Mouse (Mus musculus) induced T-regulatory cell, adult 2 months (primary cell): ENCODE results near the gene Magi2.
"Not testable (repeated sequence)": the region's sequence is repeated elsewhere in the genome, so short reads cannot be mapped to it uniquely, and the experiment has no call there.

Experiments used
- DNase-seq: peaks from one replicate; pipeline ENCODE4 v3.0.0-alpha.2; 2012; ENCODE audit warnings: low read depth

Magi2 gene

GRCm38 (mm10) chr5:19429290-19429689 lies 202.5 kb downstream of the Magi2 start:
- no peak for DNase-seq

- DNase-seq: no peak
Measured at GRCm38 (mm10) chr5:19462541-19462940, 235.7 kb downstream of the Magi2 start.

- DNase-seq: no peak
Measured at GRCm38 (mm10) chr5:19465383-19465782, 238.5 kb downstream of the Magi2 start.

- no peak for DNase-seq
Measured at GRCm38 (mm10) chr5:19472851-19473439, 246.1 kb downstream of the Magi2 start.

GRCm38 (mm10) chr5:19482981-19483380 lies 256.1 kb downstream of the Magi2 start:
- no peak for DNase-seq

GRCm38 (mm10) chr5:19487947-19488346 lies 261.1 kb downstream of the Magi2 start:
- DNase-seq: no peak

- no peak for DNase-seq
Measured at GRCm38 (mm10) chr5:19501005-19501404, 274.2 kb downstream of the Magi2 start.

- peak; percentile 4 for DNase-seq
Measured at GRCm38 (mm10) chr5:19522168-19522567, 295.3 kb downstream of the Magi2 start.

GRCm38 (mm10) chr5:19539348-19539747 lies 312.5 kb downstream of the Magi2 start:
- no peak for DNase-seq

- no peak for DNase-seq
Measured at GRCm38 (mm10) chr5:19546424-19546823, 319.6 kb downstream of the Magi2 start.

GRCm38 (mm10) chr5:19546900-19547299 lies 320.1 kb downstream of the Magi2 start:
- no peak for DNase-seq

GRCm38 (mm10) chr5:19553510-19553909 lies 326.7 kb downstream of the Magi2 start:
- no peak for DNase-seq

- no peak for DNase-seq
Measured at GRCm38 (mm10) chr5:19565636-19566035, 338.8 kb downstream of the Magi2 start.

GRCm38 (mm10) chr5:19566136-19566535 lies 339.3 kb downstream of the Magi2 start:
- DNase-seq: not testable (repeated sequence)

GRCm38 (mm10) chr5:19607700-19608099 lies 380.9 kb downstream of the Magi2 start:
- DNase-seq: no peak

GRCm38 (mm10) chr5:19611788-19612187 lies 385.0 kb downstream of the Magi2 start:
- no peak for DNase-seq

- no peak for DNase-seq
Measured at GRCm38 (mm10) chr5:19621678-19622077, 394.8 kb downstream of the Magi2 start.

- no peak for DNase-seq
Measured at GRCm38 (mm10) chr5:19633976-19634375, 407.1 kb downstream of the Magi2 start.

- DNase-seq: no peak
Measured at GRCm38 (mm10) chr5:19637789-19638188, 411.0 kb downstream of the Magi2 start.

- DNase-seq: no peak
Measured at GRCm38 (mm10) chr5:19655986-19656385, 429.1 kb downstream of the Magi2 start.

GRCm38 (mm10) chr5:19666416-19666815 lies 439.6 kb downstream of the Magi2 start:
- DNase-seq: no peak

GRCm38 (mm10) chr5:19717296-19717695 lies 490.5 kb downstream of the Magi2 start:
- DNase-seq: no peak

GRCm38 (mm10) chr5:19726277-19726676 lies 499.4 kb downstream of the Magi2 start:
- no peak for DNase-seq

- no peak for DNase-seq
Measured at GRCm38 (mm10) chr5:19745376-19745775, 518.5 kb downstream of the Magi2 start.
